Mouse (Mus musculus): ENCODE measurements around the gene Mettl7b.
"Not testable (repeated sequence)": the region's sequence is repeated elsewhere in the genome, so short reads cannot be mapped to it uniquely, and the experiment has no call there.

Mettl7b gene

GRCm38 (mm10) chr10:128960590-128961584, at the start of gene Mettl7b:
Gene Mettl7b (minus strand): TSS chr10:128960988.
- no peak for DNase-seq

GRCm38 (mm10) chr10:129010288-129010841, 49.6 kb upstream of the Mettl7b start, which contains the start of gene Olfr763:
Gene Olfr763 (plus strand): TSS chr10:129010791.
- no peak for DNase-seq

DNA sequence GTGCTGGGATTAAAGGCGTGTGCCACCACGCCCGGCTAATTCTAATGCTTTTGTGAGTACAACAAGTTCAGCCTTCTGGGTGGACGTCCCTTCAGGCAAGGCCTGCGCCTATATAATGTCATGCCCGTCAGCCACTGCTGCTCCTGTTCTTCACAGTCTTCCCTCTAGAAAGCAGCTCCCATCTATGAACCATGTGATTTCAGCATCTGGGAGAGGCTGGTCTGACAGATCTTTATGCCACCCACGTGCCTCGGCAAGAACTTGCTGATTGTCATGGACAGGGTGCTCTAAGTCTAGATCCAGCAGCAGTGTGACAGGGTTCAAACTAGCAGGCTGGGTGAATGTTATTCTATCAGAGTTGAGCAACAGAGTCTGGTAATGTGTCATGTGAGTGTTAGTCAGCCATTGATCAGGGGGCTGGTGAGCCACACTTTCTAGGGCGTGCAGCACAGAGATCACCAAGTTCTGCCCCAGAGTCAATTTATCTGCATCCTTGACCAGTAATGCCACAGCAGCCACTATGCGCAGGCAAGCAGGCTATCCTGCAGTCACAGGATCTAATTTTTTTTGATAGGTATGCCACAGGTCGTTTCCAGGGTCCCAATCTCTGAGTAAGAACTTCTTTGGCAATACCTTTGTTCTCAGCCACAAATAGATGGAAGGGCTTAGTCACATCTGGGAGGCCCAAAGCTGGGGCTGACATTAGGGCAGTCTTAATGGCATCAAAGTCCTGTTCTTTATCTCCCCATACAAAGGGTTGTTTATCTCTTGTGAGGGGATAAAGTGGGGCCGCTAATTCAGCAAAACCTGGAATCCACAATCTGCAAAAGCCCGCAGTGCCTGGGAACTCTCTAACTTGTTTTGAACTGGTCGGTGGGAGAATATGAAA, 43.5 kb upstream of the Mettl7b start:
- DNase-seq: no peak

- no peak for DNase-seq
Observed at GRCm38 (mm10) chr10:128996523-128997040, 35.8 kb upstream of the Mettl7b start.

DNA sequence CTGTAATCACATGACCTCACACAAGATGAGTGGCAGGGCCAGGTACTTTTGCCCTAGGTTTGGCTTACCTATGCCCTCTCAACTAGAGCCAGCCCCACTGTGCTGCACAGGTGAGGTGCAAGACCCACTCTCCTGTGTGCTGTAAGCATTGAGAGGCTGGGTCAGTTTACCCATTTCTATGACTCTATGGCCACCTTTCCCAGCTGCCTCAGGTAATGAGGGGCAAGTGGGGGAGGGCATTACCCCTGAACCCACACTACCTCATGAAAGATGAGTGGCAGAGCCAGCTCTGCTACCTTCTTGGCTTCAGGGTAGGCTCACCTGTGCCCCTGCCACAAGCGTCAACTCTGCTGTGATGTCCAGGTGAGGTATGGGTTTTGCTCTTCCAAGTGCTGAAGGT, 35.0 kb upstream of the Mettl7b start:
- DNase-seq: no peak

DNA sequence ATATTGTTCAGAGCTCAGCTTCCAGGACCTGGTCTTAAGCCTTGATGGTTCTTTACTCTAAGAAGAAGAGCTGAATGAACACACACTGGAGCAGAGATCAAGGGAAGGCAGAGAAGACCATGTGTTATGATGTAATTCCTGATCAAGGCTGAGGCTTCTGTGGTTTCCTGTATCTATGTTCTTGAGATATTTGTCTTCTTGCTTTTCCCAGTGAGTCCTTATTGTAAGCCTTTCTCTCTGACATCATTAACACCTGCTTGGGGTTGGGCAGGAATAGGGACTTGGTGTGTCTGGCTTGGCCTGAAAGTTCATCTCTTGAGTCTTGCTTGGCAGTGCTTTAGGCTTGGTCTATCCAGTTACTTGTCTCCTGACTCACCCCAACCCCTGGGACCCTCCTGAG, 30.2 kb upstream of the Mettl7b start:
- DNase-seq: no peak

GRCm38 (mm10) chr10:128990129-128990850, 29.5 kb upstream of the Mettl7b start:
- DNase-seq: not testable (repeated sequence)

GRCm38 (mm10) chr10:128989131-128989530, 28.3 kb upstream of the Mettl7b start, which contains the start of gene Olfr9:
Gene Olfr9 (plus strand): TSS chr10:128989431.
- DNase-seq: not testable (repeated sequence)

GRCm38 (mm10) chr10:128980644-128981365, 20.0 kb upstream of the Mettl7b start:
- DNase-seq: no peak

GRCm38 (mm10) chr10:128977522-128978114, 16.8 kb upstream of the Mettl7b start:
- DNase-seq: peak; percentile 66 to 68

- DNase-seq: no peak
Observed at GRCm38 (mm10) chr10:128976395-128976794, 15.6 kb upstream of the Mettl7b start.

GRCm38 (mm10) chr10:128972841-128973240, 12.1 kb upstream of the Mettl7b start:
- no peak for DNase-seq

- DNase-seq: no peak
Observed at GRCm38 (mm10) chr10:128970740-128971250, 10.0 kb upstream of the Mettl7b start.

- DNase-seq: no peak
Observed at GRCm38 (mm10) chr10:128968341-128968749, 7.6 kb upstream of the Mettl7b start.

GRCm38 (mm10) chr10:128965871-128966270, 5.1 kb upstream of the Mettl7b start:
- DNase-seq: no peak

- DNase-seq: no peak
Observed at GRCm38 (mm10) chr10:128964961-128965360, 4.2 kb upstream of the Mettl7b start.

GRCm38 (mm10) chr10:128960142-128960541, 646 bp downstream of the Mettl7b start:
- DNase-seq: no peak

- no peak for DNase-seq
Observed at GRCm38 (mm10) chr10:128958340-128958739, 2.4 kb downstream of the Mettl7b start.

GRCm38 (mm10) chr10:128950208-128950887, 10.4 kb downstream of the Mettl7b start:
- DNase-seq: no peak

DNA sequence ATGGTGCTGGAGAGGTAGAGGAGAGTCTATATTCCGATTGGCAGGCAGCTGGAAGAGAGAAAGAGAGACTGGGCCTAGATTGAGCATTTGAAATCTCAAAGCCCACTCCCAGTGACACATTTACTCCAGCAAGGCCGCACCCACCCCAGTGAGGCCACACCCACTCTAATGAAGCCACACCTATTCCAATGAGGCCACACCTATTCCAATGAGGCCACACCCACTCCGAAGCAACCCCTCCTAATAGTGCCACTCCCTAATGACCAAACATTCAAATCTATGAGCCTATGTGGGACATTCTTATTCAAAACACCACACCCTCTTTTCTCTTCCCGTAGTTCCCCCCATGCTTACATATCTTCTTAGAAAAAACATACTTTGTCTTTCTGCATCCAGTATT, 13.3 kb downstream of the Mettl7b start:
- no peak for DNase-seq
